Mouse (Mus musculus) embryonic stem cell, embryonic (primary cell): ENCODE data around the gene Acat2.
"Not testable (repeated sequence)": the region's sequence is repeated elsewhere in the genome, so short reads cannot be mapped to it uniquely, and the experiment has no call there.

Source experiments
- CTCF ChIA-PET, 4 experiments: fragments of 300-600 bp in 2 of 4; fragments of 350-600 bp in 2 of 4; sonication (Branson Sonifier 250); formaldehyde crosslinking; loops; one replicate each; lab custom pipeline; 2022; ENCODE audit warnings: inconsistent platforms in 2 of 4; lab: Charles Lee
- POLR2A ChIA-PET, 4 experiments: fragments of 300-600 bp in 2 of 4; fragments of 350-600 bp in 2 of 4; sonication (Branson Sonifier 250); formaldehyde crosslinking; loops; one replicate each; lab custom pipeline; 2022; ENCODE audit warnings: antibody characterized with exemption in 4 of 4, inconsistent platforms in 1 of 4; lab: Charles Lee

Acat2 gene

GRCm38 (mm10) chr17:12937412-12937970, 23.1 kb downstream of the Acat2 start:
- ChIA-PET POLR2A (interaction anchor here in 2 of 4 experiments (0.6 to 3.0 kb wide), 11 partner anchors 8 to 72 kb away, joined by 3 to 15 read pairs (median 4); partner anchors contain the start of genes Acat2 (in 1 of the 2), Mrpl18 (in 1 of the 2) and Tcp1 (in 1 of the 2)), CTCF (interaction anchor here in 1 of 4 experiments (0.6 to 0.7 kb wide), 2 partner anchors 21 to 171 kb away, joined by 5 to 10 read pairs; no protein-coding TSS in a partner anchor)

DNA sequence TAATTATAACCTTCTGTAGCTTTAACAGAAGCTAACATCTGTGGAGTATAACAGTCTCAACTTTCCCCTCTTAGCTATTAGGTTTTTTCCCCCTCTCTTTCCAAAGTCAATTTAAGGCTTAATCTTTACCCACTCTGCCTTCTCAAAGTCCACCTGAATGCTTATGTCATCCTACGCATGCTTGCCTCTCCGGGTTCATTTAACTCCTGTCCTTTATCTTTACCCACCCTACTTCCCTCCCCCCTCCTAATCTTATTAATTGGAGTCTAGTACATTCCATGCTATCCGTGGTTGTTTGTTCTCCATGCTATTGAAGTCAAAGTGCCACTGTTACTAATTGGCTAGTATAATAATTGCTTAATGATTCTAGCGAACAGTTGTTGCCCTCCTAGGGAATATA, 24.8 kb downstream of the Acat2 start:
- CTCF ChIA-PET = no interaction called here
- POLR2A ChIA-PET = interaction anchor here in 2 of 4 experiments (0.6 to 3.0 kb wide), 6 partner anchors 10 to 30 kb away, joined by 3 to 15 read pairs (median 7); partner anchors contain the start of genes Acat2 (in 1 of the 2), Mrpl18 (in 1 of the 2) and Tcp1 (in 1 of the 2)

DNA sequence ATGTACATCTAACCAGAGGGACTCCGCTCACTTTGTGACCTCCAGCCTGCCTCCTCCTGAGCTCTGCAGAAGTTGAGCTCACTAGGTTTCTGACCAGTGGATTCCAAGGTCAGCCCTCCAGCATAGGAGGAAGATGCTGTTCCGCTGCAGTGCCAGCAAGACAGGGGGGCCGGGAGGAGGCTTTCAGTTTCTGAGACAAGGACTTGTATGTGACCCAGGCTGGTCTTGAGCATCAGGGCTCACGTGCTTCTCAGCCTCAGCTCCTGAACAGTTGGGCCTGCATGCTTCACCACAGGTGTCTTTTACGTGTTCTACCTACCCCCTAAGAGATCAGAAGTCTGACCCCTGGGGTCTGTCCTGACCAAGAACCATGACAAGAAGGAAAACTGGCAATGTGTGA, 29.0 kb downstream of the Acat2 start:
- POLR2A ChIA-PET = interaction anchor here in 2 of 4 experiments (0.7 to 2.0 kb wide), 7 partner anchors 8 to 38 kb away, joined by 3 to 9 read pairs (median 3); partner anchors contain the start of genes Acat2 (in 1 of the 2), Mrpl18 (in 1 of the 2) and Tcp1 (in 1 of the 2)
- CTCF ChIA-PET = not testable (repeated sequence)

DNA sequence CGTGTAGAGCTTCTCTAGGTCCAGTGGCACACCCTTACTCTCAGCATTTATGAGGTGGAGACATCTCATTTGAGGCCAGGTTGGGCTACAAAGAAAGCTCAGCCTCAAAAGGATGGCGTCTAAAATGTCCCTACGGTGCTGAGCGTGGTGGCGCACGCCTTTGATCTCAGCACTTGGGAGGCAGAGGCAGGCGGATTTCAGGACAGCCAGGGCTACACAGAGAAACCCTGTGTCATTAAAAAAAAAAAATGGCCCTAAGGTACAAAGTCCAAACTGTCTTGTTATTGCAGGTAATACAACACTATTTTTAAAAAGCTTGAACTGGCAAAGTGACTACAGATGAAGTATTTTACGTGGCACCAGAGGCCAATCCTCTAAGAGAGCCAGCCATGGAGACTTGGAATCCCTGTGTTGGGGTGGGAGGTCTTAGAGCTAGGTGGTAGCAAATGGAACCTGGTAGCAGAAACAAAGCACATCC, 34.8 kb downstream of the Acat2 start:
- CTCF ChIA-PET = interaction anchor here in 1 of 4 experiments (1.2 kb wide), 1 partner anchor 16 kb away, joined by 3 read pairs; no protein-coding TSS in a partner anchor
- POLR2A ChIA-PET = interaction anchor here (0.7 to 3.1 kb wide), 25 partner anchors 9 to 939 kb away, joined by 3 to 42 read pairs (median 4); partner anchors contain the start of genes Mrpl18 (in 4 of the 4), Acat2 (in 3 of the 4), Tcp1 (in 3 of the 4) and Pnldc1 (in 1 of the 4)

GRCm38 (mm10) chr17:12925001-12925400, 35.5 kb downstream of the Acat2 start:
- ChIA-PET POLR2A (interaction anchor here (1.0 to 3.1 kb wide), 18 partner anchors 9 to 82 kb away, joined by 3 to 42 read pairs (median 5); partner anchors contain the start of genes Mrpl18 (in 4 of the 4), Acat2 (in 3 of the 4), Tcp1 (in 3 of the 4) and Pnldc1 (in 1 of the 4)), CTCF (interaction anchor here in 1 of 4 experiments (1.2 kb wide), 1 partner anchor 16 kb away, joined by 3 read pairs; no protein-coding TSS in a partner anchor)

DNA sequence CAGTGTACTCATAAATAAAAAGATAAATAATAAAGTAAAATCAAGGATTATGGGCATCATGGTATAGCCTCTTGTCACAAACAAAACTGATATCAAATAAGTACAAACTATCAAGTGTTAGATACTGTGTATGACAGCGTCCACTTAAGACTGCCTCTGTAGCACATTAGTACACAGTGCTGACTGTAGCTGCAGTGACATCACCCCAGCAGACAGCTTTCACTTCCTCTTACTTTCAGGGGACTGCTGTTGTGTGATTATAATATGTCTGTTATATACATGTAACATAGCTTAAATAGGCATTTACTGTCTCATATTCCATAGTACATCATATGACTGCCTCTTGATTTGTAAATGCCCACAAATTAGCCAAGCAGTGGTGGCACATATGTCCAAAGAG, 39.5 kb downstream of the Acat2 start:
- POLR2A ChIA-PET = interaction anchor here in 1 of 4 experiments (0.8 to 9.2 kb wide), 5 partner anchors 10 to 86 kb away, joined by 3 to 92 read pairs (median 3); no protein-coding TSS in a partner anchor
- CTCF ChIA-PET = no interaction called here

- POLR2A ChIA-PET = interaction anchor here (0.5 to 9.2 kb wide), 81 partner anchors 7 to 1257 kb away, joined by 3 to 92 read pairs (median 6); partner anchors contain the start of genes Acat2 (in 3 of the 4), Sod2 (in 3 of the 4), Acat3 (in 1 of the 4) and Pnldc1 (in 1 of the 4)
- CTCF ChIA-PET = interaction anchor here in 3 of 4 experiments (0.5 to 2.0 kb wide), 12 partner anchors 20 to 766 kb away, joined by 3 to 10 read pairs (median 4); partner anchors contain the start of gene Acat2 (in 1 of the 3)
Measured at GRCm38 (mm10) chr17:12916588-12917380, 43.8 kb downstream of the Acat2 start.

DNA sequence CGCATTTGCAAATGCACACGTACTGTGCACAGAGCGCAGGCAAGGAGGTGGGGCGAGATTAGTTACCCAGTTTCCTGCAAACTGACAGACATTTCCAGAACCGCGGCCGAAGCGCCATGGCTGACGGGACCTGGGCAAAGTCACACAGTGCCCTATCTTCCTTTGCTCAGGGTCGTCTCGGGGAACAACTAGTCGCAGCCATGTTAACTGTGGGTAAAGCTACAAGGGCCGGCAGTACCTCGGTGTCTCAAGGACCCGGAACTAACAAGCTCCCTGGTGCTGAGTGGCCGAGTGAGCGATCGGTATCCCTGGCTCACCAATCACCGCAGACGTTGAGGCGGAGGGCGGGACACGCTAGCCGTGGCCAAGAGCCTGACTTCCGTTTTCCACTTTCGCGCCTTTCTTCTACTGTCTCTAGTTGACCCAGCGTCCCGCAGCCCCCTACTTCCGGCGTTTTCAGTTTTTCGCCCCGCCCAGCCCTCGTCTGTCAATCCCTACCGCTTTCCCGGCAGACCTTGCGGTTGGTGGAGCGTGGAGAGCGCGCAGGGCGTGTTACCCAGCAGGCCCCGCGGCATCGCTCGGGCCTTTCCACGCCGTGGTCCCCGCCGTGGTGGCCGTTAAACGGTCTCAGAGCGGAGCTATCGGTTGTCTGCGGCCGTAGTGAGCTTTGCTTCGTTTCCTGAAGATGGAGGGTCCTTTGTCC, 44.5 kb downstream of the Acat2 start, which contains the start of gene Mrpl18:
Mrpl18 (minus strand) TSS at position 465 of the 703 bp plus-strand sequence.
- ChIA-PET POLR2A (interaction anchor here (0.5 to 9.2 kb wide), 81 partner anchors 8 to 767 kb away, joined by 3 to 92 read pairs (median 5); partner anchors contain the start of genes Acat2 (in 3 of the 4), Sod2 (in 3 of the 4) and Acat3 (in 1 of the 4)), CTCF (interaction anchor here in 3 of 4 experiments (0.5 to 2.0 kb wide), 11 partner anchors 19 to 767 kb away, joined by 3 to 8 read pairs (median 4); partner anchors contain the start of gene Acat2 (in 1 of the 3))

GRCm38 (mm10) chr17:12915488-12915880, 45.1 kb downstream of the Acat2 start, which contains the start of gene Tcp1:
Tcp1 (plus strand) TSS chr17:12915701.
- CTCF ChIA-PET = interaction anchor here in 3 of 4 experiments (0.9 to 2.0 kb wide), 7 partner anchors 23 to 94 kb away, joined by 3 to 8 read pairs (median 4); partner anchors contain the start of gene Acat2 (in 1 of the 3)

GRCm38 (mm10) chr17:12910391-12910790, 50.2 kb downstream of the Acat2 start:
- ChIA-PET POLR2A (interaction anchor here (0.7 to 3.4 kb wide), 28 partner anchors 8 to 97 kb away, joined by 3 to 23 read pairs (median 4); partner anchors contain the start of genes Acat2 (in 4 of the 4) and Sod2 (in 1 of the 4)), CTCF (interaction anchor here in 2 of 4 experiments (1.4 to 1.5 kb wide), 2 partner anchors 30 kb away, joined by 6 to 7 read pairs; no protein-coding TSS in a partner anchor)

More at GRCm38 (mm10) chr17:12915488-12915880, 45.1 kb downstream of the Acat2 start, which contains the start of gene Tcp1:
- POLR2A ChIA-PET = interaction anchor here (0.5 to 9.2 kb wide), 59 partner anchors 8 to 768 kb away, joined by 3 to 92 read pairs (median 7); partner anchors contain the start of genes Acat2 (in 3 of the 4), Sod2 (in 2 of the 4) and Acat3 (in 1 of the 4)

GRCm38 (mm10) chr17:12909361-12910280, 50.9 kb downstream of the Acat2 start, which contains the start of gene Pnldc1:
Pnldc1 (minus strand) TSS chr17:12910230.
- POLR2A ChIA-PET = interaction anchor here (0.7 to 3.4 kb wide), 32 partner anchors 9 to 148 kb away, joined by 3 to 23 read pairs (median 4); partner anchors contain the start of genes Acat2 (in 4 of the 4) and Sod2 (in 1 of the 4)
- CTCF ChIA-PET = interaction anchor here in 2 of 4 experiments (0.8 to 1.5 kb wide), 3 partner anchors 16 to 30 kb away, joined by 3 to 7 read pairs (median 6); no protein-coding TSS in a partner anchor

- ChIA-PET CTCF (no interaction called here), POLR2A (interaction anchor here in 3 of 4 experiments (0.7 to 6.7 kb wide), 4 partner anchors 10 to 54 kb away, joined by 3 to 46 read pairs (median 8); partner anchors contain the start of genes Mrpl18 (in 2 of the 3), Tcp1 (in 2 of the 3) and Acat2 (in 1 of the 3))
Measured at GRCm38 (mm10) chr17:12906436-12906835, 54.1 kb downstream of the Acat2 start.

GRCm38 (mm10) chr17:12905810-12906209, 54.7 kb downstream of the Acat2 start:
- ChIA-PET POLR2A (interaction anchor here in 3 of 4 experiments (0.7 to 6.7 kb wide), 4 partner anchors 10 to 29 kb away, joined by 3 to 46 read pairs (median 7); partner anchors contain the start of genes Mrpl18 (in 2 of the 3) and Tcp1 (in 2 of the 3)), CTCF (no interaction called here)

DNA sequence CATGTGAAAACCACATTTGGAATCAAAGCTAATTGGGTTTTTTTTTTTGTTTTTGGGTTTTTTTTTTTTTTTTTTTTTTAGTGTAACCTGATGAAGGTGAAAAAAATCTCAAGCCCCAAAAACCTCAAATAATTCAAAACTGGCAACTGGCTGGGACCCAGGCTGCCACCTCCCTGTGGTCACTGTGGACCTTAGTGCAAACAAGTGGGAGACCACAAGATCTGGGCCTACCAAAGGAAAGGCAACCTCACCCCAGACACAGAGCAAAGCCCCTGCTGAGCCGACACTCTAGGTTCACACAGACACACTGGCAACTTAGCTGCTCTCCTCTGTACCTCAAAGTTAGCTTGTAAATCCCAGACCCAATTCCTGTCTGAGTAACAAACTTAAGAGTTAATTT, 56.2 kb downstream of the Acat2 start:
- CTCF ChIA-PET = no interaction called here
- POLR2A ChIA-PET = interaction anchor here in 3 of 4 experiments (0.6 to 6.7 kb wide), 9 partner anchors 9 to 92 kb away, joined by 3 to 46 read pairs (median 4); partner anchors contain the start of genes Mrpl18 (in 3 of the 3) and Tcp1 (in 2 of the 3)
